ENCODE assay signal across 31 mouse cellular contexts in the genomic region with DNA sequence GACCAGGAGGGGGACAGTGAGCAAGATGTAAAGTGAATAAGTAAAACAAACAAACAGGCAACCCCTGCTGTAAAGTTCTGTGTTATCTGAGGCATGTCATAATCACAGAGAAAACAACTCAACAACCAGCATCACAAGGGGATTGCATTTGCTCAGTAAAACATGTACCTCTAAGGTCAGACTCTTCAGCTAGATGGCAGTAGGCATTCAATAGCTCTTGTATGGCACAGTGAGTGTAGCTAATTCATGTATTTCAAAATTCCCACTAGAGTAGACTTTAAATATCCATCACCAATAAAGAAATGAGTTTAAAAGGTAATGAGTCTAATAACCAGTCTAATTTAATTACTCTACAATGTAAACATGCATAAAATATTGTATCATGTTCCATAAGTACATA.
DNase-seq lines count a peak whose midpoint lies in the region; ATAC-seq and TF ChIP-seq lines count a peak whose summit lies in the region.
"Had no signal": no experiment of that assay in that cellular context is flagged by ENCODE, and none has a peak within 500 bp of the region (broad histone marks: within the 10 kb centered on the region; RNA-seq: fewer than 3 reads in every experiment).

No protein-coding gene starts in this region.

- H3K9ac ChIP-seq in hindbrain, postnatal 0 days (replicated peaks; ENCODE audit: low read length): no peak overlapping the region
- H3K9ac ChIP-seq in hindbrain, embryonic 13.5 days: no peak overlapping the region
- H3K9ac ChIP-seq in midbrain, embryonic 14.5 days (replicated peaks; ENCODE audit: low read length): no peak overlapping the region
- no peak overlapping the region for H3K9ac ChIP-seq in midbrain, embryonic 13.5 days (replicated peaks)
- H3K9ac ChIP-seq: forebrain, embryonic 13.5 days; heart, embryonic 13.5 days; intestine, embryonic 15.5 days; liver, embryonic 14.5 days; lung, embryonic 15.5 days; midbrain, embryonic 15.5 days; neural tube, embryonic 12.5 days had no signal

- peak; percentile 32 for TF ChIP-seq CTCF in hindbrain, postnatal 0 days (IDR thresholded peaks at IDR 0.05; ENCODE audit: low read depth)
- no peak for TF ChIP-seq CTCF in brain, embryonic 14.5 days (IDR thresholded peaks at IDR 0.05; ENCODE audit: borderline replicate concordance, extremely low read depth, insufficient read depth, insufficient read length)

- no peaks in the 10 kb centered on the region for H3K9me3 ChIP-seq in hindbrain, postnatal 0 days (ENCODE audit: low read length)
- no peaks in the 10 kb centered on the region for H3K9me3 ChIP-seq in hindbrain, embryonic 13.5 days
- H3K9me3 ChIP-seq in midbrain, embryonic 14.5 days (ENCODE audit: control insufficient read depth, low read length): no peaks in the 10 kb centered on the region
- no peaks in the 10 kb centered on the region for H3K9me3 ChIP-seq in midbrain, embryonic 13.5 days
- H3K9me3 ChIP-seq: forebrain, embryonic 13.5 days; G1E; heart, embryonic 13.5 days; hindbrain, embryonic 10.5 days; intestine, embryonic 15.5 days; lung, embryonic 15.5 days; megakaryocyte, embryonic 14.5 days; midbrain, embryonic 15.5 days; neural tube, embryonic 12.5 days had no signal

- no peak overlapping the region for H3K4me3 ChIP-seq in hindbrain, postnatal 0 days (ENCODE audit: low read length)
- no peak overlapping the region for H3K4me3 ChIP-seq in hindbrain, embryonic 13.5 days
- no peak overlapping the region for H3K4me3 ChIP-seq in midbrain, embryonic 14.5 days (replicated peaks; ENCODE audit: low read depth, low read length)
- H3K4me3 ChIP-seq in midbrain, embryonic 13.5 days (replicated peaks): no peak overlapping the region
- H3K4me3 ChIP-seq: erythroblast, embryonic 14.5 days; forebrain, embryonic 13.5 days; heart, embryonic 13.5 days; hindbrain, embryonic 10.5 days; intestine, embryonic 15.5 days; lung, embryonic 15.5 days; megakaryocyte, embryonic 14.5 days; midbrain, embryonic 15.5 days; myocyte; neural tube, embryonic 12.5 days had no signal

- DNase-seq in hindbrain, postnatal 0 days (ENCODE audit: low spot score): no peak
- DNase-seq in midbrain, embryonic 14.5 days: peak; percentile 31
- peak; percentile 30 for DNase-seq in brain, embryonic 14.5 days (ENCODE audit: low read depth)
- no peak for DNase-seq in right cerebral cortex, postnatal 10 days (ENCODE audit: low spot score in 2 of 2)
- DNase-seq: adrenal gland, adult 8-10 months; cerebellum, adult 11 months; cerebellum, adult 9-11 months; gastrocnemius, postnatal 14 days; heart, adult 18-20 months; heart, postnatal 14 days; kidney, adult 2 months; kidney, postnatal 10 days; layer of hippocampus, adult 9-11 months; liver; lung, postnatal 4 days; right cerebral cortex, postnatal 14 days had no signal

- H3K27me3 ChIP-seq in hindbrain, postnatal 0 days (ENCODE audit: insufficient read depth, low read length): no peaks in the 10 kb centered on the region
- H3K27me3 ChIP-seq in hindbrain, embryonic 13.5 days: no peaks in the 10 kb centered on the region
- no peaks in the 10 kb centered on the region for H3K27me3 ChIP-seq in midbrain, embryonic 14.5 days (ENCODE audit: control insufficient read depth, insufficient read depth, low read length)
- no peaks in the 10 kb centered on the region for H3K27me3 ChIP-seq in midbrain, embryonic 13.5 days
- H3K27me3 ChIP-seq: forebrain, embryonic 13.5 days; heart, embryonic 13.5 days; intestine, embryonic 15.5 days; lung, embryonic 15.5 days; megakaryocyte, embryonic 14.5 days; midbrain, embryonic 15.5 days; neural tube, embryonic 12.5 days had no signal

- no peaks in the 10 kb centered on the region for H3K36me3 ChIP-seq in hindbrain, postnatal 0 days (ENCODE audit: insufficient read depth, low read length)
- H3K36me3 ChIP-seq in hindbrain, embryonic 13.5 days: no peaks in the 10 kb centered on the region
- H3K36me3 ChIP-seq in midbrain, embryonic 14.5 days (ENCODE audit: control insufficient read depth, insufficient read depth, low read length): no peaks in the 10 kb centered on the region
- H3K36me3 ChIP-seq in midbrain, embryonic 13.5 days: no peaks in the 10 kb centered on the region
- H3K36me3 ChIP-seq: G1E; heart, embryonic 13.5 days; hindbrain, embryonic 10.5 days; intestine, embryonic 15.5 days; lung, embryonic 15.5 days; midbrain, embryonic 15.5 days; neural tube, embryonic 12.5 days had no signal

- no peak overlapping the region for H3K27ac ChIP-seq in hindbrain, postnatal 0 days
- no peak overlapping the region for H3K27ac ChIP-seq in hindbrain, embryonic 13.5 days
- H3K27ac ChIP-seq in midbrain, embryonic 14.5 days (replicated peaks; ENCODE audit: low read depth, low read length): no peak overlapping the region
- H3K27ac ChIP-seq in midbrain, embryonic 13.5 days: no peak overlapping the region
- H3K27ac ChIP-seq: forebrain, embryonic 13.5 days; heart, embryonic 13.5 days; hindbrain, embryonic 10.5 days; intestine, embryonic 15.5 days; liver, embryonic 14.5 days; lung, embryonic 15.5 days; midbrain, embryonic 15.5 days; neural tube, embryonic 12.5 days had no signal

- H3K4me2 ChIP-seq in hindbrain, postnatal 0 days (ENCODE audit: low read depth, low read length): no peak overlapping the region
- no peak overlapping the region for H3K4me2 ChIP-seq in hindbrain, embryonic 13.5 days
- no peak overlapping the region for H3K4me2 ChIP-seq in midbrain, embryonic 14.5 days (ENCODE audit: low read length)
- H3K4me2 ChIP-seq in midbrain, embryonic 13.5 days (replicated peaks): no peak overlapping the region
- H3K4me2 ChIP-seq: forebrain, embryonic 13.5 days; heart, embryonic 13.5 days; intestine, embryonic 15.5 days; lung, embryonic 15.5 days; midbrain, embryonic 15.5 days; neural tube, embryonic 12.5 days had no signal

- no peak for ATAC-seq in hindbrain, postnatal 0 days
- ATAC-seq in hindbrain, embryonic 13.5 days (ENCODE audit: low FRiP score): no peak
- no peak for ATAC-seq in midbrain, embryonic 14.5 days (ENCODE audit: low FRiP score, low TSS enrichment)
- ATAC-seq in midbrain, embryonic 13.5 days: no peak
- ATAC-seq: forebrain, embryonic 13.5 days; hindbrain, embryonic 16.5 days; intestine, embryonic 15.5 days; midbrain, embryonic 15.5 days had no signal

- no peaks in the 10 kb centered on the region for H3K4me1 ChIP-seq in hindbrain, postnatal 0 days (ENCODE audit: insufficient read depth, low read length)
- H3K4me1 ChIP-seq in hindbrain, embryonic 13.5 days (replicated peaks): no peaks in the 10 kb centered on the region
- no peaks in the 10 kb centered on the region for H3K4me1 ChIP-seq in midbrain, embryonic 14.5 days (ENCODE audit: control insufficient read depth, insufficient read depth, low read length)
- no peaks in the 10 kb centered on the region for H3K4me1 ChIP-seq in midbrain, embryonic 13.5 days (replicated peaks)
- H3K4me1 ChIP-seq: forebrain, embryonic 13.5 days; heart, embryonic 13.5 days; hindbrain, embryonic 10.5 days; intestine, embryonic 15.5 days; lung, embryonic 15.5 days; megakaryocyte, embryonic 14.5 days; midbrain, embryonic 15.5 days; neural tube, embryonic 12.5 days had no signal

- no peak for TF ChIP-seq POLR2A in brain, embryonic 14.5 days (IDR thresholded peaks at IDR 0.05; ENCODE audit: borderline replicate concordance, extremely low read depth, insufficient read depth, insufficient read length, poor library complexity, severe bottlenecking)

Comparison
In these comparisons a context has a peak if more than half of its experiments do, and no peak if none do; other contexts are left out.
1. DNase-seq: peak in midbrain, embryonic 14.5 days (single experiment) and brain, embryonic 14.5 days (single experiment); none in hindbrain, postnatal 0 days (single experiment) and right cerebral cortex, postnatal 10 days (0 of 2).